Mouse (Mus musculus) intestine, embryonic 14.5 days (tissue): ENCODE results near the gene Hspa5. TPM values are rescaled to one million over a fixed set of nuclear protein-coding genes. Genes with fewer than 3 reads are reported as not detected.
A peak's percentile ranks its signal among the peaks of the same experiment; 100 is the strongest.

Source experiments
- ATAC-seq: fragments of 200-750 bp; cut with Nextera tagmentation; replicated peaks from 2 replicates; pipeline ENCODE4 v1.8.0; 2017; ENCODE audit warnings: low read depth, moderate number of reproducible peaks, moderate TSS enrichment, moderate library complexity; ENCODE audit not compliant: low FRiP score, low TSS enrichment
- DNase-seq: peaks from one replicate; pipeline ENCODE4 v3.0.0-alpha.2; 2018; ENCODE audit warnings: low spot score
- H3K27ac ChIP-seq: fragments of 300-500 bp; sonication (generic); 2 replicates; pipeline ENCODE4 v1.5.1; 2014; ENCODE audit warnings: low read depth, mild to moderate bottlenecking, control low read depth
- H3K27me3 ChIP-seq: fragments of 300-500 bp; sonication (generic); replicated peaks from 2 replicates; pipeline ENCODE4 v1.6.1; 2014; ENCODE audit warnings: low read length, control low read depth; ENCODE audit not compliant: control insufficient read depth, insufficient read depth
- H3K36me3 ChIP-seq: fragments of 300-500 bp; sonication (generic); 2 replicates; pipeline ENCODE4 v1.6.1; 2014; ENCODE audit warnings: low read length, control low read depth; ENCODE audit not compliant: control insufficient read depth, insufficient read depth
- H3K4me1 ChIP-seq: fragments of 300-500 bp; sonication (generic); replicated peaks from 2 replicates; pipeline ENCODE4 v1.6.1; 2014; ENCODE audit warnings: low read length, control low read depth, mixed read lengths; ENCODE audit not compliant: control insufficient read depth, insufficient read depth
- H3K4me2 ChIP-seq: fragments of 300-500 bp; sonication (generic); 2 replicates; pipeline ENCODE4 v1.6.1; 2014; ENCODE audit warnings: low read length
- H3K4me3 ChIP-seq: fragments of 300-500 bp; sonication (generic); 2 replicates; pipeline ENCODE4 v1.5.1; 2014; ENCODE audit warnings: low read depth, low read length, control low read depth, mixed read lengths
- H3K9ac ChIP-seq: fragments of 300-500 bp; sonication (generic); 2 replicates; pipeline ENCODE4 v1.6.1; 2014; ENCODE audit warnings: mild to moderate bottlenecking, low read length
- H3K9me3 ChIP-seq: fragments of 300-500 bp; sonication (generic); 2 replicates; pipeline ENCODE4 v1.6.1; 2016; ENCODE audit warnings: low read length, control low read depth; ENCODE audit not compliant: control insufficient read depth
- WGBS: fragments of 180-500 bp; shearing (Covaris S2); extraction: QIAGEN DNeasy Blood & Tissue Kit; methylation state at CpG from one replicate; pipeline ENCODE4 v1.1.7; 2014; 5-methylcytosine and 5-hydroxymethylcytosine counted together
- polyA plus RNA-seq: library from polyadenylated mRNA; unstranded; fragments of >200 nt; fragmentation: Nextera tagmentation; extraction: Ambion mirVana; gene quantifications from 2 replicates; pipeline ENCODE4 v1.2.1, GENCODE M21; 2014

Gene Hspa5
- polyA plus RNA-seq, 1 experiment from 2014 or later: 861 TPM

- H3K9ac ChIP-seq: no peak overlapping the region
- H3K4me2 ChIP-seq: no peak overlapping the region
- H3K27me3 ChIP-seq: no peaks in the 10 kb centered on the region
- H3K4me1 ChIP-seq: no peaks in the 10 kb centered on the region
- DNase-seq (no peak), ATAC-seq (no peak)
- no peak overlapping the region for H3K4me3 ChIP-seq
- H3K9me3 ChIP-seq: no peaks in the 10 kb centered on the region
- 78% methylated on average over 2 of the region's 2 CpGs for WGBS
- no peaks in the 10 kb centered on the region for H3K36me3 ChIP-seq
- H3K27ac ChIP-seq: no peak overlapping the region
These were observed 9.6 kb upstream of the Hspa5 start for GRCm38 (mm10) chr2:34762174-34762573.

- ATAC-seq (no peak), DNase-seq (no peak)
- Histone ChIP-seq H3K9ac (no peak overlapping the region), H3K36me3 (no peaks in the 10 kb centered on the region), H3K27me3 (no peaks in the 10 kb centered on the region), H3K4me3 (no peak overlapping the region), H3K4me1 (no peaks in the 10 kb centered on the region), H3K4me2 (no peak overlapping the region), H3K27ac (no peak overlapping the region), H3K9me3 (no peaks in the 10 kb centered on the region)
- WGBS: 66% methylated on average over 2 of the region's 2 CpGs
These were observed 8.9 kb upstream of the Hspa5 start for GRCm38 (mm10) chr2:34762872-34763271.

DNA sequence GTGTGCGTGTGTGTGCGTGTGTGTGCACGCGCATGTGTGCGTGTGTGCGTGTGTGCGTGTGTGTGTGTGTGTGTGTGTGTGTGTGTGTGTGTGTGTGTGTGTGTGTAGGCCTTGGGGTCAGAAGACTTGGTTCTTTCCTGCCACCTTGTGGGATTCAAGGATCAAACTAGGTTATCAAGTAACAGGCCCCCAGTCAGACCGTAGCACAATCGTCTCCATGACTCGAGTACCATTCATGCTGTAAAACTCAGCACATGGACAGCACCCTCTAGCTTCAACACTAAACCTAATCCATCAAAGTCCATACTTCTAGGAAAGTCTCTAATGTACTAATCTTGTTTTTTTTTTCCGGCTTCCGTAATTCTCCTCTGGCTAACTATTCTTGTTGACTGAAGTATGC, 7.0 kb upstream of the Hspa5 start:
- H3K9ac ChIP-seq: no peak overlapping the region
- H3K4me1 ChIP-seq: no peaks in the 10 kb centered on the region
- no peak overlapping the region for H3K4me2 ChIP-seq
- no peaks in the 10 kb centered on the region for H3K36me3 ChIP-seq
- H3K27me3 ChIP-seq: no peaks in the 10 kb centered on the region
- DNase-seq: no peak
- WGBS: 57% methylated on average over 12 of the region's 12 CpGs
- H3K9me3 ChIP-seq: no peaks in the 10 kb centered on the region
- no peak overlapping the region for H3K4me3 ChIP-seq
- ATAC-seq: no peak
- no peak overlapping the region for H3K27ac ChIP-seq

GRCm38 (mm10) chr2:34770049-34770448, 1.7 kb upstream of the Hspa5 start:
- H3K9ac ChIP-seq: no peak overlapping the region
- peaks cover 27% of the 10 kb centered on the region for H3K36me3 ChIP-seq
- 0 out of 2 replicates have a peak overlapping the region, but pooled peaks have one; percentile 100 for H3K4me3 ChIP-seq
- no peak for DNase-seq
- peaks cover 25% of the 10 kb centered on the region for H3K4me1 ChIP-seq
- H3K4me2 ChIP-seq: peak overlapping the region; percentile 89
- no peaks in the 10 kb centered on the region for H3K27me3 ChIP-seq
- no peak overlapping the region for H3K27ac ChIP-seq
- H3K9me3 ChIP-seq: no peaks in the 10 kb centered on the region
- no peak for ATAC-seq
- 88% methylated on average over 2 of the region's 2 CpGs for WGBS

DNA sequence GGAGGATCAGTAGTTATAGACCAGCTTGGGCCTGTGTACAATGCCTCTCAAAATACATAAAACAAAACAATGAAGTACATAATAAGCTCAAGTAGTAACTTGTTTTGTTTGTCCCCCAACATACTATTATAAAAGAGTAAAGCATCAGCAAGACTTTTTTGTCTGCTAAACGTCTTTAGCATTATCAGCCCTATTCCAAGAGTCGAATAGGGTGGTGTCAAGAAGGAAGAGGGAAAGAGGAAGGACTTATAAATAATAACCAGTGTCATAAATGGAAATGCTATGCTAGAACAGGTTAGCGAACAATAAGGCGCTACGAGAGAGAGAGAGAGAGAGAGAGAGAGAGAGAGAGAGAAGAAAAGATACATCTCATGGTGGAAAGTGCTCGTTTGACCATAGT, 819 bp upstream of the Hspa5 start:
- H3K27me3 ChIP-seq: no peaks in the 10 kb centered on the region
- H3K9ac ChIP-seq: peak overlapping the region; percentile 95
- H3K4me3 ChIP-seq: peak overlapping the region; percentile 100
- H3K9me3 ChIP-seq: no peaks in the 10 kb centered on the region
- peaks cover 34% of the 10 kb centered on the region for H3K4me1 ChIP-seq
- peak overlapping the region; percentile 89 for H3K27ac ChIP-seq
- peaks cover 36% of the 10 kb centered on the region for H3K36me3 ChIP-seq
- peak overlapping the region; percentile 89 for H3K4me2 ChIP-seq
- no peak for ATAC-seq
- no peak for DNase-seq
- WGBS: 2% methylated on average over 6 of the region's 6 CpGs

- Histone ChIP-seq H3K9ac (peak overlapping the region; percentile 99), H3K36me3 (peaks cover 51% of the 10 kb centered on the region), H3K4me3 (peak overlapping the region; percentile 100), H3K9me3 (no peaks in the 10 kb centered on the region), H3K4me1 (peaks cover 43% of the 10 kb centered on the region), H3K27me3 (no peaks in the 10 kb centered on the region), H3K27ac (peak overlapping the region; percentile 94), H3K4me2 (peak overlapping the region; percentile 72)
- DNase-seq (no peak), ATAC-seq (peak; percentile 36; the same call in 1 of the 2 replicates)
- WGBS: 3% methylated on average over 50 of the region's 50 CpGs
These were observed 774 bp downstream of the Hspa5 start for GRCm38 (mm10) chr2:34772252-34773235.

DNA sequence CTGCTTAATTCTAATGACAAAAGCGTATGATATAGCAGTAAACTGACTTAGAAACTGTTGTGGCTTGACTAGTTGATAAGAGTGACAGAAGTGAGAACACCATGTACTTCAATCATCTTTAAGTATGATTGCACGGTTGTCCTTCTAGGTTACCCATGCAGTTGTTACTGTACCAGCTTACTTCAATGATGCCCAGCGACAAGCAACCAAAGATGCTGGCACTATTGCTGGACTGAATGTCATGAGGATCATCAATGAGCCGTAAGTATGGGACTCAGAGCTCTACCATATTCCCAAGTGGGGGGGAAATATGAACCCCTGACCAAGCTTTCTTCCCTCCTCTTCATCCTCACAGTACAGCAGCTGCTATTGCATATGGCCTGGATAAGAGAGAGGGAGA, 1.9 kb downstream of the Hspa5 start:
- Histone ChIP-seq H3K27ac (no peak overlapping the region), H3K4me1 (peaks cover 43% of the 10 kb centered on the region), H3K27me3 (no peaks in the 10 kb centered on the region), H3K4me3 (peak overlapping the region; percentile 100), H3K9ac (peak overlapping the region; percentile 99; the same call in 1 of the 2 replicates), H3K9me3 (no peaks in the 10 kb centered on the region), H3K36me3 (peaks cover 62% of the 10 kb centered on the region), H3K4me2 (peak overlapping the region; percentile 72)
- DNase-seq (no peak), ATAC-seq (no peak)
- 92% methylated on average over 4 of the region's 4 CpGs for WGBS

- 91% methylated on average over 6 of the region's 6 CpGs for WGBS
- no peak for DNase-seq
- H3K27me3 ChIP-seq: no peaks in the 10 kb centered on the region
- ATAC-seq: no peak
- H3K27ac ChIP-seq: no peak overlapping the region
- H3K9ac ChIP-seq: peak overlapping the region; percentile 14; the same call in 1 of the 2 replicates
- no peaks in the 10 kb centered on the region for H3K9me3 ChIP-seq
- peaks cover 71% of the 10 kb centered on the region for H3K36me3 ChIP-seq
- peak overlapping the region; percentile 100 for H3K4me3 ChIP-seq
- H3K4me1 ChIP-seq: peaks cover 43% of the 10 kb centered on the region
- peak overlapping the region; percentile 72 for H3K4me2 ChIP-seq
These were observed 2.7 kb downstream of the Hspa5 start for GRCm38 (mm10) chr2:34774493-34774892.
